Mouse (Mus musculus) CH12.LX (cell line): ENCODE data around the gene Trmu. TPM values are rescaled to one million over a fixed set of nuclear protein-coding genes. Genes with fewer than 3 reads are reported as not detected.
A peak's percentile ranks its signal among the peaks of the same experiment; 100 is the strongest.

ENCODE experiments used
- DNase-seq: peaks from one replicate; pipeline ENCODE4 v3.0.0-alpha.2; 2013; ENCODE audit errors: extremely low read depth
- H3K27ac ChIP-seq: 2 replicates; pipeline ENCODE4 v1.5.1; 2012; ENCODE audit warnings: low read depth, mild to moderate bottlenecking, control low read depth, moderate library complexity; ENCODE audit not compliant: insufficient read depth
- H3K27me3 ChIP-seq: replicated peaks from 2 replicates; pipeline ENCODE3; 2012; ENCODE audit warnings: inconsistent platforms
- H3K36me3 ChIP-seq, 2 experiments: replicated peaks in 1 of 2; 2 replicates each; pipeline versions ENCODE3 to v1.6.1; 2012; ENCODE audit warnings: inconsistent platforms in 1 of 2, low read length in 1 of 2, mild to moderate bottlenecking in 1 of 2, mixed read lengths in 1 of 2, moderate library complexity in 1 of 2; ENCODE audit not compliant: control insufficient read depth in 1 of 2, insufficient read depth in 1 of 2
- H3K4me1 ChIP-seq, 2 experiments: 2 replicates each; pipeline ENCODE4 v1.6.1; 2012; ENCODE audit warnings: inconsistent platforms in 1 of 2, moderate library complexity in 1 of 2; ENCODE audit not compliant: insufficient read depth in 2 of 2, control insufficient read depth in 1 of 2
- H3K4me2 ChIP-seq: 2 replicates; pipeline ENCODE4 v1.6.1; 2012; ENCODE audit warnings: low read depth, mild to moderate bottlenecking, control low read depth; ENCODE audit not compliant: poor library complexity, insufficient read depth, severe bottlenecking
- H3K4me3 ChIP-seq, 3 experiments: fragments of 150-350 bp in 1 of 3; sonication (generic) in 1 of 3; replicated peaks in 1 of 3; 2 replicates each; pipeline versions ENCODE3 to v1.5.1; 2011 to 2012; ENCODE audit warnings: low read depth in 2 of 3, low read length in 2 of 3, mild to moderate bottlenecking in 2 of 3, moderate library complexity in 2 of 3, control low read depth in 1 of 3, improper control_type of control experiment in 1 of 3, inconsistent platforms in 1 of 3, mixed read lengths in 1 of 3; ENCODE audit not compliant: poor library complexity in 1 of 3
- H3K79me2 ChIP-seq: replicated peaks from 2 replicates; pipeline ENCODE4 v1.6.1; 2012; ENCODE audit warnings: mild to moderate bottlenecking, moderate library complexity; ENCODE audit not compliant: control insufficient read depth, poor library complexity, insufficient read depth, severe bottlenecking; ENCODE audit errors: extremely low read depth
- H3K9ac ChIP-seq: 2 replicates; pipeline ENCODE4 v1.6.1; 2012; ENCODE audit warnings: low read depth, mild to moderate bottlenecking, control low read depth, moderate library complexity; ENCODE audit not compliant: insufficient read depth
- H3K9me3 ChIP-seq: replicated peaks from 2 replicates; pipeline ENCODE3; 2012; ENCODE audit warnings: low read length, inconsistent platforms, mixed read lengths
- CHD1 ChIP-seq: IDR thresholded peaks from 2 replicates; pipeline ENCODE4 v1.6.1; 2012; ENCODE audit warnings: low read depth, low read length, improper control_type of control experiment, inconsistent platforms
- CHD2 ChIP-seq: IDR thresholded peaks from 2 replicates; pipeline ENCODE4 v1.6.1; 2011; ENCODE audit warnings: low read length, improper control_type of control experiment
- CTCF ChIP-seq, 2 experiments: IDR thresholded peaks in 1 of 2; conservative IDR thresholded peaks in 1 of 2; 2 replicates each; pipeline ENCODE4 v1.5.1; 2011 to 2012; ENCODE audit warnings: low read depth in 2 of 2, low read length in 2 of 2, improper control_type of control experiment in 1 of 2, inconsistent platforms in 1 of 2, mild to moderate bottlenecking in 1 of 2, moderate library complexity in 1 of 2
- E2F4 ChIP-seq: IDR thresholded peaks from 2 replicates; pipeline ENCODE4 v1.6.1; 2011; ENCODE audit warnings: low read depth, low read length, improper control_type of control experiment; ENCODE audit not compliant: insufficient replicate concordance
- ELF1 ChIP-seq: IDR thresholded peaks from 2 replicates; pipeline ENCODE4 v1.6.1; 2014; ENCODE audit warnings: low read depth, mild to moderate bottlenecking, inconsistent platforms, low read length, improper control_type of control experiment
- EP300 ChIP-seq: IDR thresholded peaks from 2 replicates; pipeline ENCODE4 v1.6.1; 2011; ENCODE audit warnings: low read length, improper control_type of control experiment
- ETS1 ChIP-seq: conservative IDR thresholded peaks from 2 replicates; pipeline ENCODE4 v1.6.1; 2012; ENCODE audit warnings: low read depth, mild to moderate bottlenecking, inconsistent platforms, low read length, improper control_type of control experiment, moderate library complexity
- IRF4 ChIP-seq: IDR thresholded peaks from 2 replicates; pipeline ENCODE4 v1.6.1; 2014; ENCODE audit warnings: low read depth, mild to moderate bottlenecking, inconsistent platforms, low read length, improper control_type of control experiment
- JUND ChIP-seq: conservative IDR thresholded peaks from 2 replicates; pipeline ENCODE4 v1.6.1; 2011; ENCODE audit warnings: low read depth, low read length, improper control_type of control experiment
- KAT2A ChIP-seq: IDR thresholded peaks from 2 replicates; pipeline ENCODE4 v1.6.1; 2012; ENCODE audit warnings: low read length, improper control_type of control experiment, inconsistent platforms; ENCODE audit not compliant: insufficient replicate concordance
- MAFK ChIP-seq: IDR thresholded peaks from 2 replicates; pipeline ENCODE4 v1.6.1; 2011; ENCODE audit warnings: low read length, improper control_type of control experiment; ENCODE audit not compliant: insufficient replicate concordance
- MAX ChIP-seq: IDR thresholded peaks from 2 replicates; pipeline ENCODE4 v1.6.1; 2011; ENCODE audit warnings: low read length, improper control_type of control experiment
- MAZ ChIP-seq: IDR thresholded peaks from 2 replicates; pipeline ENCODE4 v1.6.1; 2012; ENCODE audit warnings: low read depth, mild to moderate bottlenecking, inconsistent platforms, low read length, improper control_type of control experiment, moderate library complexity
- MEF2A ChIP-seq: IDR thresholded peaks from 2 replicates; pipeline ENCODE4 v1.6.1; 2014; ENCODE audit warnings: low read depth, mild to moderate bottlenecking, inconsistent platforms, low read length, improper control_type of control experiment, borderline replicate concordance
- MXI1 ChIP-seq: IDR thresholded peaks from 2 replicates; pipeline ENCODE4 v1.6.1; 2011; ENCODE audit warnings: mild to moderate bottlenecking, low read depth, low read length, improper control_type of control experiment
- MYC ChIP-seq: IDR thresholded peaks from 2 replicates; pipeline ENCODE4 v1.6.1; 2011; ENCODE audit warnings: low read depth, mild to moderate bottlenecking, improper control_type of control experiment, low read length
- NELFE ChIP-seq: IDR thresholded peaks from 2 replicates; pipeline ENCODE4 v1.6.1; 2011; ENCODE audit warnings: low read depth, low read length, improper control_type of control experiment
- POLR2A ChIP-seq: IDR thresholded peaks from 2 replicates; pipeline ENCODE4 v1.6.1; 2011; ENCODE audit warnings: low read depth, mild to moderate bottlenecking, improper control_type of control experiment, low read length
- POLR2AphosphoS2 ChIP-seq: IDR thresholded peaks from 2 replicates; pipeline ENCODE4 v1.6.1; 2011; ENCODE audit warnings: low read depth, low read length, improper control_type of control experiment
- SIN3A ChIP-seq: IDR thresholded peaks from 2 replicates; pipeline ENCODE4 v1.6.1; 2012; ENCODE audit warnings: low read length, improper control_type of control experiment, inconsistent platforms
- SMC3 ChIP-seq: IDR thresholded peaks from 2 replicates; pipeline ENCODE4 v1.6.1; 2011; ENCODE audit warnings: low read depth, low read length, improper control_type of control experiment
- TBP ChIP-seq: conservative IDR thresholded peaks from 2 replicates; pipeline ENCODE4 v1.6.1; 2011; ENCODE audit warnings: low read depth, low read length, improper control_type of control experiment
- USF2 ChIP-seq: conservative IDR thresholded peaks from 2 replicates; pipeline ENCODE4 v1.6.1; 2011; ENCODE audit warnings: low read depth, low read length, improper control_type of control experiment
- ZC3H11A ChIP-seq: IDR thresholded peaks from 2 replicates; pipeline ENCODE4 v1.6.1; 2012; ENCODE audit warnings: low read depth, mild to moderate bottlenecking, inconsistent platforms, low read length, improper control_type of control experiment
- ZKSCAN1 ChIP-seq: IDR thresholded peaks from 2 replicates; pipeline ENCODE4 v1.6.1; 2012; ENCODE audit warnings: low read depth, inconsistent platforms, low read length, improper control_type of control experiment, borderline replicate concordance
- ZNF384 ChIP-seq: IDR thresholded peaks from 2 replicates; pipeline ENCODE4 v1.6.1; 2012; ENCODE audit warnings: low read depth, low read length, improper control_type of control experiment, inconsistent platforms
- dilution Hi-C: fragments of 300-500 bp; cut with MboI; formaldehyde crosslinking; loops from 2 replicates; pipeline ENCODE4 v1.14.3; 2020; ENCODE audit warnings: low sequenced_read_pairs; ENCODE audit not compliant: extremely low pct_unique_long_range_greater_than_20kb, extremely low pct_ligation_motif_present
- in situ Hi-C: fragments of 300-500 bp; cut with MboI; formaldehyde crosslinking; loops from 3 replicates; pipeline ENCODE4 v1.14.3; 2019; ENCODE audit warnings: low sequenced_read_pairs, low pct_ligation_motif_present, low pct_unique_long_range_greater_than_20kb, mixed read lengths
- polyA plus RNA-seq: library from polyadenylated mRNA; unstranded; fragments of >175 nt; gene quantifications from 2 replicates; pipeline ENCODE4 v1.2.1, GENCODE M21; 2012; ENCODE audit warnings: low read depth; ENCODE audit not compliant: insufficient read length
- total RNA-seq, 2 experiments: library from RNA; depleted of rRNA; stranded (reverse); fragments of 300-350 nt in 1 of 2; fragments of >200 nt in 1 of 2; gene quantifications; 2 replicates each; pipeline ENCODE4 v1.2.3; 2012 to 2014

Gene Trmu
- total and polyA plus RNA-seq, 3 experiments, result 20.2 to 26.4 (median 24.9) TPM

GRCm38 (mm10) chr15:85832599-85832998, 46.5 kb upstream of the Trmu start:
- Histone ChIP-seq H3K4me2 (peak overlapping the region; percentile 95), H3K4me1 (peaks cover 8 to 31% of the 10 kb centered on the region in 2 experiments), H3K36me3 (peaks cover 0 to 19% of the 10 kb centered on the region in 2 experiments), H3K79me2 (no peaks in the 10 kb centered on the region), H3K27ac (no peak overlapping the region), H3K27me3 (peaks cover 7% of the 10 kb centered on the region), H3K9ac (peak overlapping the region; percentile 89), H3K4me3 (peak overlapping the region; percentile 68 to 90 (median 69)), H3K9me3 (no peaks in the 10 kb centered on the region)
- no peak for TF ChIP-seq SMC3
- TF ChIP-seq MAX, result no peak
- no peak for TF ChIP-seq ZKSCAN1
- no peak for TF ChIP-seq MYC
- no peak for TF ChIP-seq MAZ
- no peak for TF ChIP-seq MEF2A
- TF ChIP-seq SIN3A, result no peak
- no peak for DNase-seq
- in situ Hi-C loops, result no loop called here
- dilution Hi-C loops, result no loop called here

DNA sequence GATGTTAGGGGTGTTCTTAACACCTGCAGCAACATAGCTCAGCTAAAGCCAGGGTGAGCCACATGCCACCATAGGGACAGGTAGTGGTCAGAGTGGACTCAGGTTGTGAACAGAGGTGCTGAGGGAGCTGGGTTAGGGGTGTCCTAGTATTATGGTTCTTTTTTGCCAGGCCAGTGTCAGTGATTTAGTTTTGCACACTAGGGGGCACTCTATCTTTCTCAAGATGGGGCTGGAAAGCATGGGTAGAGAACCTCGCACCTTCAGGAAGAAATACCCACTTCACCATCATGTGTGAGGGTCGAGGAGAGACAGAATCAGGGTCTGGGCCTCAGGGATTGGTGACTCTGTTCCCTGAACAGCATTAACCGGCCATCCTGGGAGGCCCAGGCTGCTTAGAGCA, 43.8 kb upstream of the Trmu start:
- TF ChIP-seq TBP, result no peak
- TF ChIP-seq CTCF (conservative IDR thresholded peaks at IDR 0.05 in 1 of 2, IDR thresholded peaks at IDR 0.05 in 1 of 2; ENCODE audit: low read depth in 2 of 2, low read length in 2 of 2), result peak; percentile 21 to 59; a peak in 2 of 4 replicates
- TF ChIP-seq ZNF384, result no peak
- TF ChIP-seq KAT2A, result no peak
- Histone ChIP-seq H3K79me2 (no peaks in the 10 kb centered on the region), H3K4me1 (peaks cover 8 to 19% of the 10 kb centered on the region in 2 experiments), H3K27me3 (no peaks in the 10 kb centered on the region), H3K27ac (no peak overlapping the region), H3K4me3 (no peak overlapping the region), H3K4me2 (no peak overlapping the region), H3K9ac (no peak overlapping the region), H3K36me3 (peaks cover 0 to 21% of the 10 kb centered on the region in 2 experiments), H3K9me3 (no peaks in the 10 kb centered on the region)
- dilution Hi-C loops (no loop called here), in situ Hi-C loops (no loop called here)
- peak; percentile 26 for DNase-seq

- Histone ChIP-seq H3K79me2 (no peaks in the 10 kb centered on the region), H3K9me3 (no peaks in the 10 kb centered on the region), H3K4me1 (peaks cover 5 to 13% of the 10 kb centered on the region in 2 experiments), H3K27ac (no peak overlapping the region), H3K4me3 (no peak overlapping the region), H3K9ac (no peak overlapping the region), H3K4me2 (no peak overlapping the region), H3K36me3 (peaks cover 0 to 29% of the 10 kb centered on the region in 2 experiments), H3K27me3 (no peaks in the 10 kb centered on the region)
- dilution Hi-C loops (no loop called here), in situ Hi-C loops (no loop called here)
- TF ChIP-seq IRF4 (no peak), ZNF384 (no peak), ZC3H11A (no peak), E2F4 (no peak), MXI1 (no peak), EP300 (no peak), POLR2AphosphoS2 (no peak), MAFK (no peak), TBP (no peak), NELFE (no peak), USF2 (no peak), ELF1 (no peak), JUND (no peak), SMC3 (no peak), CHD2 (no peak), POLR2A (no peak), MAZ (no peak), CHD1 (no peak), ETS1 (no peak)
- no peak for DNase-seq
These were observed 42.2 kb upstream of the Trmu start for GRCm38 (mm10) chr15:85836887-85837286.
